ENCODE assay signal across 14 mouse cellular contexts in genomic region chr2:6695353-6695951, GRCm38 (mm10).
DNase-seq lines count a peak whose midpoint lies in the region; ATAC-seq and TF ChIP-seq lines count a peak whose summit lies in the region.
"Had no signal": no experiment of that assay in that cellular context is flagged by ENCODE, and none has a peak within 500 bp of the region (broad histone marks: within the 10 kb centered on the region; RNA-seq: fewer than 3 reads in every experiment).

No protein-coding gene starts in this region.

- dilution Hi-C loops in CH12.LX (cut with MboI; ENCODE audit: extremely low pct_ligation_motif_present, extremely low pct_unique_long_range_greater_than_20kb, low sequenced_read_pairs) = no loop called here

- TF ChIP-seq RAD21 in CH12.LX (IDR thresholded peaks at IDR 0.05; ENCODE audit: low read depth, low read length) = no peak; the same call in 1 of the 2 replicates

- 44% methylated on average over 4 of the region's 4 CpGs for WGBS in heart, embryonic 16.5 days

- peak overlapping the region; percentile 23; the same call in 1 of the 2 replicates for H3K4me2 ChIP-seq in heart, embryonic 16.5 days (ENCODE audit: low read depth, low read length)
- H3K4me2 ChIP-seq in CH12.LX (ENCODE audit: insufficient read depth, low read depth, poor library complexity, severe bottlenecking) = peak overlapping the region; percentile 97
- H3K4me2 ChIP-seq: forebrain, embryonic 12.5 days; kidney, embryonic 15.5 days had no signal

- H3K9ac ChIP-seq in heart, embryonic 16.5 days (ENCODE audit: low read length) = no peak overlapping the region
- peak overlapping the region; percentile 60 for H3K9ac ChIP-seq in CH12.LX (ENCODE audit: insufficient read depth, low read depth)
- H3K9ac ChIP-seq: forebrain, embryonic 12.5 days; kidney, embryonic 15.5 days; liver, embryonic 14.5 days had no signal

- no peak for DNase-seq in heart, adult 8-10 months (ENCODE audit: low spot score)
- DNase-seq in CH12.LX (ENCODE audit: extremely low read depth) = peak; percentile 58
- peak; percentile 6 for DNase-seq in Patski (ENCODE audit: low read depth, low spot score)
- DNase-seq in cerebellum, postnatal 36 days = no peak
- DNase-seq in adrenal gland, postnatal 25 days = no peak
- DNase-seq: adrenal gland, postnatal 36 days; midbrain, embryonic 14.5 days had no signal

- no peaks in the 10 kb centered on the region for H3K9me3 ChIP-seq in heart, embryonic 16.5 days (replicated peaks; ENCODE audit: control insufficient read depth, low read length)
- H3K9me3 ChIP-seq in CH12.LX (replicated peaks; ENCODE audit: low read length) = no peaks in the 10 kb centered on the region
- H3K9me3 ChIP-seq: forebrain, embryonic 12.5 days; kidney, embryonic 15.5 days had no signal

- H3K4me3 ChIP-seq in heart, embryonic 16.5 days (ENCODE audit: low read length) = no peak overlapping the region
- no peak overlapping the region for H3K4me3 ChIP-seq in CH12.LX (replicated peaks in 1 of 3; ENCODE audit: low read depth in 2 of 3, low read length in 2 of 3, poor library complexity in 1 of 3)
- H3K4me3 ChIP-seq: forebrain, embryonic 12.5 days; kidney, embryonic 15.5 days; left cerebral cortex, adult 2 months had no signal

- TF ChIP-seq EP300 in CH12.LX (IDR thresholded peaks at IDR 0.05; ENCODE audit: low read length) = peak; percentile 72

- no peaks in the 10 kb centered on the region for H3K36me3 ChIP-seq in heart, embryonic 16.5 days (ENCODE audit: control insufficient read depth, insufficient read depth)
- H3K36me3 ChIP-seq in CH12.LX (replicated peaks in 1 of 2; ENCODE audit: control insufficient read depth in 1 of 2, insufficient read depth in 1 of 2, low read length in 1 of 2) = peaks cover 6 to 38% of the 10 kb centered on the region in 2 experiments
- H3K36me3 ChIP-seq: kidney, embryonic 15.5 days had no signal

- in situ Hi-C loops in CH12.LX (cut with MboI; ENCODE audit: low pct_ligation_motif_present, low pct_unique_long_range_greater_than_20kb, low sequenced_read_pairs) (no loop called here), Patski (cut with MboI; ENCODE audit: low pct_unique_long_range_greater_than_20kb) (no loop called here)

- CTCF ChIA-PET in Patski (lab: Charles Lee) = interaction anchor here (1.1 to 3.0 kb wide), 3 partner anchors 10 to 24 kb away, joined by 3 to 10 read pairs (median 6); no protein-coding TSS in a partner anchor

- H3K27ac ChIP-seq in heart, embryonic 16.5 days (ENCODE audit: low read length) = peak overlapping the region; percentile 77
- peak overlapping the region; percentile 66 for H3K27ac ChIP-seq in CH12.LX (ENCODE audit: insufficient read depth, low read depth)
- H3K27ac ChIP-seq: forebrain, embryonic 12.5 days; kidney, embryonic 15.5 days; left cerebral cortex, adult 2 months; liver, embryonic 14.5 days had no signal

- no peaks in the 10 kb centered on the region for H3K27me3 ChIP-seq in heart, embryonic 16.5 days (ENCODE audit: control insufficient read depth, insufficient read depth, low read length)
- H3K27me3 ChIP-seq in CH12.LX (replicated peaks) (no peaks in the 10 kb centered on the region), Patski (no peaks in the 10 kb centered on the region)
- H3K27me3 ChIP-seq: forebrain, embryonic 12.5 days; kidney, embryonic 15.5 days had no signal

- peaks cover 55% of the 10 kb centered on the region for H3K79me2 ChIP-seq in CH12.LX (replicated peaks; ENCODE audit: control insufficient read depth, extremely low read depth, insufficient read depth, poor library complexity, severe bottlenecking)

- TF ChIP-seq POLR2A in CH12.LX (IDR thresholded peaks at IDR 0.05; ENCODE audit: low read depth, low read length) = no peak

- POLR2A ChIA-PET in Patski (lab: Charles Lee) = no interaction called here

- TF ChIP-seq CTCF in CH12.LX (conservative IDR thresholded peaks at IDR 0.05 in 1 of 2, IDR thresholded peaks at IDR 0.05 in 1 of 2; ENCODE audit: low read depth in 2 of 2, low read length in 2 of 2) (no peak), Patski (IDR thresholded peaks at IDR 0.05) (no peak)

- ATAC-seq in heart, embryonic 16.5 days (replicated peaks; ENCODE audit: extremely low read depth, insufficient read depth, low FRiP score) = no peak; the same call in 1 of the 2 replicates
- ATAC-seq in Patski = peak; percentile 54
- peak; percentile 70 for ATAC-seq in megakaryocyte progenitor cell, adult 5-6 weeks (replicated peaks; ENCODE audit: poor library complexity)
- ATAC-seq: hindbrain, embryonic 16.5 days had no signal

- peaks cover 13% of the 10 kb centered on the region for H3K4me1 ChIP-seq in heart, embryonic 16.5 days (ENCODE audit: control insufficient read depth, insufficient read depth, low read length)
- peaks cover 16 to 86% of the 10 kb centered on the region in 2 experiments for H3K4me1 ChIP-seq in CH12.LX (ENCODE audit: control insufficient read depth in 1 of 2, insufficient read depth in 2 of 2)
- H3K4me1 ChIP-seq: forebrain, embryonic 12.5 days; kidney, embryonic 15.5 days had no signal

TF ChIP-seq in CH12.LX, 34 proteins besides CTCF, POLR2A, EP300 and RAD21:
- TF ChIP-seq ETS1 (conservative IDR thresholded peaks at IDR 0.05; ENCODE audit: low read depth, low read length) = peak; percentile 62
- TF ChIP-seq USF1 (IDR thresholded peaks at IDR 0.05; ENCODE audit: low read depth, low read length) = peak; percentile 29; the same call in 1 of the 2 replicates
- no peak for TF ChIP-seq ZMIZ1 (IDR thresholded peaks at IDR 0.05; ENCODE audit: low read depth, low read length)
- no peak for TF ChIP-seq ZC3H11A (IDR thresholded peaks at IDR 0.05; ENCODE audit: low read depth, low read length)
- TF ChIP-seq MAZ (IDR thresholded peaks at IDR 0.05; ENCODE audit: low read depth, low read length) = no peak
- peak; percentile 56; the same call in 1 of the 2 replicates for TF ChIP-seq MAX (IDR thresholded peaks at IDR 0.05; ENCODE audit: low read length)
- TF ChIP-seq KAT2A (IDR thresholded peaks at IDR 0.05; ENCODE audit: insufficient replicate concordance, low read length) = no peak
- TF ChIP-seq CHD2 (IDR thresholded peaks at IDR 0.05; ENCODE audit: low read length) = 0 out of 2 replicates have a peak, but pooled peaks have one; percentile 32
- peak; percentile 74 for TF ChIP-seq SIN3A (IDR thresholded peaks at IDR 0.05; ENCODE audit: low read length)
- no peak for TF ChIP-seq UBTF (IDR thresholded peaks at IDR 0.05; ENCODE audit: low read depth, low read length)
- TF ChIP-seq JUN (IDR thresholded peaks at IDR 0.05; ENCODE audit: insufficient read depth, low read depth, low read length) = peak; percentile 49
- peak; percentile 30; the same call in 1 of the 2 replicates for TF ChIP-seq BHLHE40 (IDR thresholded peaks at IDR 0.05; ENCODE audit: low read depth, low read length)
- TF ChIP-seq MEF2A (IDR thresholded peaks at IDR 0.05; ENCODE audit: borderline replicate concordance, low read depth, low read length) = peak; percentile 61; the same call in 1 of the 2 replicates
- no peak for TF ChIP-seq POLR2AphosphoS2 (IDR thresholded peaks at IDR 0.05; ENCODE audit: low read depth, low read length)
- peak; percentile 78 for TF ChIP-seq ZNF384 (IDR thresholded peaks at IDR 0.05; ENCODE audit: low read depth, low read length)
- TF ChIP-seq RCOR1 (conservative IDR thresholded peaks at IDR 0.05; ENCODE audit: low read depth, low read length) = no peak
- peak; percentile 45 for TF ChIP-seq IRF4 (IDR thresholded peaks at IDR 0.05; ENCODE audit: low read depth, low read length)
- TF ChIP-seq JUND (conservative IDR thresholded peaks at IDR 0.05; ENCODE audit: low read depth, low read length) = 0 out of 2 replicates have a peak, but pooled peaks have one; percentile 48
- no peak for TF ChIP-seq NRF1 (IDR thresholded peaks at IDR 0.05; ENCODE audit: low read depth, low read length)
- no peak for TF ChIP-seq CHD1 (IDR thresholded peaks at IDR 0.05; ENCODE audit: low read depth, low read length)
- no peak; the same call in none of the 2 replicates for TF ChIP-seq MXI1 (IDR thresholded peaks at IDR 0.05; ENCODE audit: low read depth, low read length)
- TF ChIP-seq TBP (conservative IDR thresholded peaks at IDR 0.05; ENCODE audit: low read depth, low read length) = no peak
- no peak for TF ChIP-seq TCF12 (IDR thresholded peaks at IDR 0.05; ENCODE audit: low read depth, low read length)
- TF ChIP-seq NELFE (IDR thresholded peaks at IDR 0.05; ENCODE audit: low read depth, low read length) = no peak
TF ChIP-seq in CH12.LX: peak in this region for 11.

Comparison
In these comparisons a context has a peak if more than half of its experiments do, and no peak if none do; other contexts are left out.
1. DNase-seq: peak in CH12.LX (single experiment) and Patski (single experiment); none in heart, adult 8-10 months (single experiment), cerebellum, postnatal 36 days (0 of 2) and adrenal gland, postnatal 25 days (single experiment).